Mouse (Mus musculus) spleen, adult 18-20 months (tissue): ENCODE data around the gene U90926.

Experiments used
- DNase-seq, 2 experiments: peaks; one replicate each; pipeline ENCODE4 v3.0.0; 2022; ENCODE audit warnings: mixed read lengths in 2 of 2

Gene U90926

GRCm38 (mm10) chr5:92215308-92215707 is at the start of gene U90926:
Gene U90926, minus strand, starts transcription at chr5:92215408.
- no peak for DNase-seq

GRCm38 (mm10) chr5:92263761-92264359 is 48.7 kb upstream of the U90926 start:
- no peak for DNase-seq

DNA sequence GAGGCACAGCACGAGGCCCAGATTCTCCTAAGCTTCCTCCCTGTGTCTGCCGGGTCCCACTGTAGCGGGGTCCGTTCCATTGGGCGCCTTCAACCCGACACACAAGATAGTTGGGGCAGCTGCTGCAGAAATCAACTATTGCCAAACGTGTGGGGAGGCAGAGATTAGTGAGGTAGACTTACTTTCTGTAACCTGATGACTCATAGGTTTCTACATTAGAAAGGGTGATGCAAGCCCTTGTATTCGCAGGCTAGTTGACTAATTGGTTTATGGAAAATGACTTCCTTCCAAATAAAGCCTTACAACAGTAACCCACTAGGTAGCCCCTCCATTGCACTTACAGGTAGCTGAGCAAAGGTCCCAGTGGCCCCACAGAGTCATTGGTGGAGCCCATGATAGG is 47.4 kb upstream of the U90926 start:
- no peak for DNase-seq

GRCm38 (mm10) chr5:92256218-92256617 is 41.0 kb upstream of the U90926 start, which contains the start of gene Ppef2:
Gene Ppef2, minus strand, starts transcription at chr5:92256278.
- DNase-seq, result no peak

DNA sequence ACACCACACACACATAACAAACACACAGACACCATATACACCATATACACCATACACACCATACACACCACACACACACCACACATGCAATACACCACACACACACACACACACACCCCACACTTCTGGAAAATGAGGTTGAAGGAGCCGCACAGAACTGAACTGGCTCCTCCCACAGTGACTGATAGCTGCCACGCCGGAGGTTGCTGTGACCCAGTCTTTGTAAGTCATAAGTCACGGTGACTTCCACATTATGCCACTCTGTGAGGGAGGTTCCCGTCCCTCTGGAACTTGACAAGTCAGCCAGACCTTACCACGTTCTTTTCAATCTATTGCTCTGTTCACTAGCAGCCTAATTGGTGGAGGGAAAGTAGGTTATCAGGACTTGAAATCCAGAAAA is 39.3 kb upstream of the U90926 start:
- DNase-seq, result no peak

GRCm38 (mm10) chr5:92252797-92253343 is 37.7 kb upstream of the U90926 start:
- no peak for DNase-seq

DNA sequence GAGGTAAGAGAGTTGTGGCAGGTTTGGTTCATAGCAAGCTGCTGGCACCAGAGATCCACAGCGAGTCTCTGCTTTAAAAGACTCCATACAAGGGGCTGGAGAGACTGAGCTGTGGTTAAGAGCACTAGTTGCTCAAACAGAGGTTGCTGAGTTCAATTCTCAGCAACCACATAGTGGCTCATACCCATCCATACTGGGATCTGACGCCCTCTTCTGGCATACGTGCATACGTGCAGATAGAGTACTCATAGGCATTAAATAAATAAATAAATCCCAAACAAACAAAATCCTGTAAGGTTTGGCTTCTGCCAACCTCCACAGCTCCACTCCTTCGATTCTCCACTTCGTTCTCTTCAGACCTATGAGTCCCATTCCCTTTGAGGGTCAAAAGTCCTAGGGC is 36.8 kb upstream of the U90926 start:
- DNase-seq, result no peak

- DNase-seq, result no peak
Observed at GRCm38 (mm10) chr5:92248614-92249013, 33.4 kb upstream of the U90926 start.

GRCm38 (mm10) chr5:92245483-92245882 is 30.3 kb upstream of the U90926 start:
- DNase-seq, result no peak

DNA sequence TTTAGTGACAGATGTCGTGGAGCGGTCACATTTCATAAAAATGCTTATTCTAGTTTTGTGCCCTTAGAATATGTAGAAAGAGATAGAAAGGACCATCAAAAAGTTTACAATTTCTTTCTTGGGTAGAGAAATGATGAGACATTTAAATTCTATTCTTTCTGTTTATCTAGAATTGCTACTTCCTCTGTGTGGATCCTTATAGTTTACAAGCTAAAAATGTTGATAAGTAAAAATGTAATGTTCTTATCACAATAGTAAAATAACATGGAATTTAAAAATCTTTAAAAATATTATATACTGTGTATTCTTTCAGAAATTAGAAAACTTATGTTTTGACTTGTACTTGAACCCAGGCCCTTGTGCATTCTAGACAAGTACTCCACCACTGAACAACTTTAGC is 29.7 kb upstream of the U90926 start:
- no peak for DNase-seq

DNA sequence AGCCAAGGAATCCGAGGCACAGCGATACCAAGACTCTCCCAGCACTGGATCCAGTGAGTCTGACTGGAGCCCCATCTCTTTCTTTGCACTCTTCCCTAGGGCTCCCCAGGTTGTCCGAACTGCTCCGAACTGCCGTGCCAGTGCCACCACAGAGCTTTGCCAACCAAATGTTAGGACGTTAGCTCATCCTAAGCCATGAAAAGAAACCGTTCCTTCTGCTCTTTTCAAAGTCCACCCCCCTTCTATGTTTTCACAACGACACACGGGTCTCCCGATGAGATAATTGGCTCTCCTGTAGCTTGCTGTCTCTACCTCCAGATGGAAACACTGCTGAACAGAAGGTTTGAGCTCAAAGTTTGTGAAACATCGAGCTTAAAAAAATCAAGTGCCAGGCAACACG is 25.6 kb upstream of the U90926 start:
- DNase-seq, result no peak

- DNase-seq, result peak in 1 of 2 experiments; percentile 21
Observed at GRCm38 (mm10) chr5:92239333-92240232, 24.4 kb upstream of the U90926 start.

- no peak for DNase-seq
Observed at GRCm38 (mm10) chr5:92234939-92235557, 19.8 kb upstream of the U90926 start.

DNA sequence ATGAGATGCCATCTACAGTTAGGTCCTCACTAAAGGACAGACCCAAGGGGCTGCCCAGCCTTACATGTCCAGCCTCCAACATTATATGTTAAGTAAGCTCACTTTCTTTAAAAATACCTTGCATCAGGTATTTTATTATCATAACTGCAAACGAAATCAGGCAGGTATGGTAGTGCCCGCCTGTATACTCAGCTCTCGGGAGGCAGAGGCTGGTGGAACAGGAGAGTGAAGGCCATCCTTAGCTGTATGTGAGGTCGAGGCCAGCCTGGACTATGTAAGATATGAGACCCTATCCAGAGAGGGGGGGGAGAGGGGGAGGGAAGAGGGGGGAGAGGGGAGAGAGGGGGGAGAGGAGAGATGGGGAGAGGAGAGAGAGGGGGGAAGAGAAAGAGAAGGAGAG is 18.2 kb upstream of the U90926 start:
- DNase-seq, result no peak

- no peak for DNase-seq
Observed at GRCm38 (mm10) chr5:92231836-92232235, 16.6 kb upstream of the U90926 start.

GRCm38 (mm10) chr5:92230306-92230705 is 15.1 kb upstream of the U90926 start:
- no peak for DNase-seq

- no peak for DNase-seq
Observed at GRCm38 (mm10) chr5:92229514-92229913, 14.3 kb upstream of the U90926 start.

GRCm38 (mm10) chr5:92228776-92229175 is 13.6 kb upstream of the U90926 start:
- DNase-seq, result no peak

- DNase-seq, result no peak
Observed at GRCm38 (mm10) chr5:92227782-92228181, 12.6 kb upstream of the U90926 start.

GRCm38 (mm10) chr5:92220287-92220902 is 5.2 kb upstream of the U90926 start:
- no peak for DNase-seq

GRCm38 (mm10) chr5:92219826-92220225 is 4.6 kb upstream of the U90926 start:
- DNase-seq, result no peak

- no peak for DNase-seq
Observed at GRCm38 (mm10) chr5:92218915-92219793, 3.9 kb upstream of the U90926 start.
